Mouse (Mus musculus): ENCODE measurements around the gene Snrnp70.
"Not testable (repeated sequence)": the region's sequence is repeated elsewhere in the genome, so short reads cannot be mapped to it uniquely, and the experiment has no call there.

Snrnp70 gene

DNA sequence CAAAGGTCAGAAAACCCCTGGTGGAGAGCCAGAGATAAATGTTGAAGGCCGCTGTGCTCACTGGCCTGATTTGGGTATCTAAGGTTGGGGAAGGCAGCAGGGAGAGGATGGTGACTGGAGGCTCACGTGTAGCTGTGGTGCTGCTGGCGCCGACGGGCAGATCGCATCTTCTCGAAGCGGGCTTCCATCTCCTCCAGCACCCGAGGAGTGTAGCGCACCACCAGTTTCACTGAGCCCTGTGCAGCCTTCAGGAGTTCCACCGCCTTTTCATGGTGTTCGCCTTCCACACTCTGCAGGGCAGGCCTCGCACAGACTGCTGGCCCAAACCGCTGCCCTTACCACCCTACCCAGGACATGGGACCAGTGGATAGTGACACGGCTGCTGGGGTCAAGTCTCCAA is 27.4 kb downstream of the Snrnp70 start:
- DNase-seq (ENCODE audit: extremely low spot score, low spot score) = no peak

DNA sequence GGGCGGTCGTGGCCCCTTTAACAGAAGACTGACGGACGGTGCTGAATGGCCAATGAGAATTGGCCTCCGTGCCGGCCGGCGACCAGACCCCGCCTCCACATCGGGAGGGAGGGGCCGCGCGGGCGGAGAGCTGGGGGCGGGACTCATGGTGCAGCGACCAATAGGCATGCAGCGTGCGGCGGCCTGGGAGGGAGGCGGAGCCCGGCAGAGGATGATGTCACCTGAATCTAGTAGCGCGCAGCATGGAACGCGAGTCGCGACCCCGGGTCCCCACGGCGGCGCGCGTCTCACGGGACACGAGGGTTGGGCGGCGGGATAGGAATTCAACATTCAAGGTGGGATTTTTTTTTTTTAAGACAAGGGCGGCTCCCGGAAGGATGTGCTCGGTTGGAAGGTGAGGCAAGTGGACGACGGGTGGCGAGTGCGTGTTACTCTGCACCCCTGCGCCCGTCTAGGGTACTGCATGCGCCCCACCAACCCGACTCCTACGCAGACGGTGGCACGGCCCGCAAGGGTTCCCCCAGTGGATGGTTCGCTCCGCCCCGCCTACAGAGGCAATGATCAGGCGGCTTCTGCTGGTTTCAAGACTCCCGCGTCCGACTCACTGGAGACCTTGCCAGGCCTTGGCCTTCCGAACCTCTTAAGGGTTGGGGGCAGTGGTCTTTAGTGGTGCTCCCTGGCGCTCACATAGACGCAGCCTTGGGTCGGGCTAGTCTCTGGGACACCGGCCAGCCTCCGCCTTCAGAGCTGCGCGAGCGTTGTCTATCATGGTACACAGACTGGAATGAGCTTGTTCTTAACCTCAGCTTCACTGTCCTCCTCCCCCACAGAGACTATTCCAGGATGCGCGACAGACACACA is 28.3 kb downstream of the Snrnp70 start:
- peak; percentile 98 for DNase-seq (ENCODE audit: extremely low spot score, low spot score)

DNA sequence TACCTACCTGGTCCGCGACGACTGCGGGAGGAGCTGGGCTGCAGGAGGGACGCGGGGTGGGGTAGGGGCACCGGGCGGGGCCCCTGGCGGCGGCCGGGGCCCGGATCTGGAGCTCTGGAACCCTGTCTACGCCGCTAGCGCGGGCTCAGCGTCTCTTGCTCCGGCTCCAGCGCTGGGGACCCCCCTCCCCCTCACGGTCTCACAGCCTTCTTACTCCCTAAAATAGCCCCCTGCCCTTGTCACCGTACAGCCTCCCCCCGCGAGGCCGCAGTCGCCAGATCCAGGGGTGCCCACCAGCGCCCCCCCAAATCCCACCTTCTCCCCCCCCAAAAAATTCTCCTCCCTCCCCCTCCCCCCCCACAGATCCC is 28.9 kb downstream of the Snrnp70 start, which contains the start of gene Ppfia3:
Ppfia3 (minus strand) TSS at position 368 of the 368 bp plus-strand sequence.
- DNase-seq (ENCODE audit: extremely low spot score, low spot score) = no peak

DNA sequence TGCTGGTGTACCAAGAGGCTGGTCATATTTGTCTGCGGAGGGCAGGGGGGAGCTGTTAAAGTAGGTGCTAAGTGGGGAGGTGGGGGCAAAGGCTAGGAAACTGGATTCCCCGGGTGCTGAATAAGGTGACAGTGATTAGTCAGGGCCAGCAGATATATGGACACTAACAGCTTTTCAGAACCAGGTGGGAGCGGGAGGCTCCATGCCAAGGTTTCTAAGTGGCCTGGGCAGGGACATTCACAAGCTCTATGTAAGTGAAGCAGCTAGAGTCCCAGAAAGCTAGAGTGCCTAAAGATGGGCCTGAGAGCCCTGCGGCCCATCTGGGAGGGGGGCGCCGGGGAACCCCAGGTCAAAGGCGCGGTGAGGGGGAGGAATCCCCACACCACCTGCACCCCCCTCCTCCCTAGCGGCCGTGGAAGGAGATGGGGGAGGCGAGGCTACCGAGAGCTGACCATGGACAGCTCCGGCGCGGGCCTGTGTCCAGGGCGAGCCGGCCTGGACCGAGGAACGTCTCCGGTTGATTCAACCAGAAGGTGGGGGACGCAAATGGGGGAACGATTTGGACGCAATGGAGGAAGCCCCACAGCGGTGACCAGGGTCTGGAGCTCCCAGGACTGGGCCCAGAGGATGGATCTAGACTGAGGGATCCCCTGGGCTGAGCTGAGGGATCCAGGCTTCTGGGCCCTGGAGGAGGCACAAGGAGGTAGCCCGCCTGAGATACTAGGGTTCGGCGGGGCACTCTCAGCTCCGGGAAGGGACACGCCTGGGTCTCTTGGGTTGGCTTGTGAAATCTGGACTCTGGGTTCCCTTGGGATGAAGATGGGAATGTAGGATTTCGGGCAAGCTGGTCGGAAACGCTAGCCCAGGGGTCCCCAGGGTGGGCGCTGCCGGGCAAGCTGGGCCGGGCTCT is 29.5 kb downstream of the Snrnp70 start:
- DNase-seq (ENCODE audit: extremely low spot score, low spot score) = peak; percentile 65

DNA sequence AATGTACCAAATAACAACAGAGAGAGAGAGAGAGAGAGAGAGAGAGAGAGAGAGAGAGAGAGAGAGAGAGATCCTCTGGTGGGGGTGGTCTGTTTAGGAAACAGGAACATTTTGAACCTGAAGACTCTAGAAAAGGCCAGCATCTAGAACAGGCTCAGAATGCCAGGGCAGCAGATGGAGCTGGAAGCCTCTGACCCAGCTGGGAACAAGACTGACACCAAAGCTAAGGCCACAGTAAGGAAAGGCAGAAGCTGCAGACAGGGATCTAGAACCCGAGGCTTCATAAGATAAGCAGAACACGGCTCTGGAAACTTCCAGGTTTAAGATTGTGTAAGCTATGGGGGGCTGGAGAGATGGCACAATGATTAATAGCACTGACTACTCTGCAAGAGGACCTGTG is 31.6 kb downstream of the Snrnp70 start:
- no peak for DNase-seq (ENCODE audit: extremely low spot score, low spot score)

DNA sequence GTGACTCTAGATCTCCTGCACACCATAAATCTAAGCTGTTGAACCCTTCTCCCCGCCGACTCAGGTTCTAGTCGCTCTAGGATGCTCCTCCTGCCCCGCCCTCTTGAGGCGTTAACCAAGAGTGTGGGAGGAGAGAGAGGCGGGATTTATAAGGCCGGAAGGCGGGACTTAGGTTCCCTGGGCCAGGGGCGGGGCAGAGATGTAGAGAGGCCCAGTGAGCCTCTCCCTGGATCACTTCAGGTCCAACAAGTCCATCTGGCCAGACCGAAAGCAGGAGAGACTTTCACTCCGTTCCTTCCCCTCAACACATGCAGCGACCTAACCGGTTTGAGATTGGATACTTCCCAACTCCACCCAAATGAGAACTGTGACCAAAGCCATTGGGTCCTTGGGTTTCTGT is 32.7 kb downstream of the Snrnp70 start:
- DNase-seq (ENCODE audit: extremely low spot score, low spot score) = no peak

DNA sequence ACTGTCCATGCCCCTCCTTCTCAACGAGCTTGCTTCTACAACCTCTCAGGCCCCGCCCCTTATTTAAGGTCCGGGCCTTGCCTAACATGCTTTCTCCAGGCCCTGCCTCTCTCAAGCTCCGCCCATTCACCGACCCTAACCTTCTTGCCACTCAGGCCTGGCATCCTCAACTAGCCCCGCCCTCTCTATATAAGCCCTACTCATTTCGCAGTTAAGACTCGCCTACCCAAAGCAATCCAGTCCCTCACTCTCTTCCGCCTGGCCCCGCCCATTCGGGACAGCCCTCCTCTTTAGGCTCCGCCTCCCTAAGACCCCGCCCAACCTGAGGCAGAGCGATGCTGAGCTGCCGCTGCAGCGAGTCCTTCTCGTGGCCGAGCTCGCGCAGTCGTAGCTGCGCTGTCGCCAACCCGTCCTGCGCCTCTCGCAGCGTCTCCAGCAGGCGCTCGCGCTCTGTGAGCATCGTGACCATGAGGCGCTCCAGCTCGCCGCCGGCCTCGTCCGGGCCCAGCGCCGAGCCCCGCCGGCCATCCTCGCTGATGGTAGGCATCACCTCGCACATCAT is 34.2 kb downstream of the Snrnp70 start:
- peak; percentile 84 for DNase-seq (ENCODE audit: extremely low spot score, low spot score)

DNA sequence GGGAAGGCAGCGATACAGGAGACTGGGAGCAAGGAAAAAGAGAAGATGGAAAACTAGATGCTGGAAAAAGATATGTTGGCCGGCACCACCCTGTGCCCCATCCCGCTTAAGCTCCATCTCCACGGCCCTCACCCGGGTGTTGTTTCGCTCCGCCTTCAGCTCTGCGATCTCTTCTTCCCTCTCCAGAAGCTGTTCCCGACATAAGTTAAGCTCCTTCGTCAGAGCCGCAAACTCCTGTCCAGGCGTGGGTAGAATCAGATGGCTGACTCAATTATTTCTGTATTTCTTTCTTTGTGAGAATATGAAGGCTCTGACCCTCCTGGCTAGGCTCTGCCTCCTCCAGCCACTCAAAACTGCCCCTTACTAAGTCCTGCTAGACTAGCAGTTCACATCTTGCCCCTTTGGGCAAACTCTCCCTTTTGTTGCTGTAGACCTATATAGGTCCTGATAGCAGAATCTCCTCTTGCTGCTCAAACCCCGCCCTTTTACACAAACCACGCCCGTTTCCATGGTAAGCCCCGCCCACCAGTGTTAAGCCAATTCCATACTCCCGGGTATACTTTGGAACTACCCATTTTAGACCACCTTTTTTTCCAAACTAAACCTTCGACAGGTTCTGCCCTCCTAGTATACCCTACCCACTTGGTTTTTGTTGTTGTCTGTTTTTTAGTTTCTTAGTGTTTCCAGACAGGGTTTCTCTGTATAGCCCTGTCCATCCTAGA is 35.0 kb downstream of the Snrnp70 start:
- no peak for DNase-seq (ENCODE audit: extremely low spot score, low spot score)

DNA sequence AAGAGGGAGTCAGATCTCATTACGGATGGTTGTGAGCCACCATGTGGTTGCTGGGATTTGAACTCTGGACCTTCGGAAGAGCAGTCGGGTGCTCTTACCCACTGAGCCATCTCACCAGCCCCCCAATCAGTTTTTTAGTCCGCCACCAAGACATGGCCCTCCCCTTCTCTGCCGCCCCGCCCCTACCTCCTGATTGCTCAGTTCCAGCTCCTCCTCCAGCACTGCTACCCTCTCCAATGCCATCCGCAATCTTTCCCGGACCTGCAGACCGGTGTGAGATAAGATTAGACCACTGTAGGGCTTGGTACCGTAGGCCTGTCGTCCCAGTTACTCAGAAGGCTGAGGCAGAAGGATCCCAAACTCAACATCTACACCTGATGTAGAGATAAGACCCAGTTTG is 36.5 kb downstream of the Snrnp70 start:
- DNase-seq (ENCODE audit: extremely low spot score, low spot score) = not testable (repeated sequence)

DNA sequence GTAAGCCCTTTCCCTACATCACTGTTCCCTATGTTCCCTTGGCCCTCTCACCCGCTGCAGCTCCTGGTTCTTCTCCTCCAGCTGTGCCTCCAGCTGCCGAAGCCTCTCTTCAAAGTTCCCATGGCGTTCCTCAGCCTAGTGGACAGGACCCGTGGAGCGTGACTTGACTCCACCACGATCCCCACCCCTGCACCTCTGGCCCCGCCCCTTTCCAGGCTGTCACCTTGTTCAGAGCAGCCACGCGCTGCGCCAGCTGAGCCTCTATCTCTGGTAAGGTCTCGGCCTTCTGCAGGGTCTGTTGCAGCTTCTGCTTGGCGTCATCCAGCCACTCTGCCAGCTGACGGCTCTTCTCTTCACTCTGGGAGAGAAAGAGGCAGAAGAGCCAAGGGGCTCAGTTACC is 39.5 kb downstream of the Snrnp70 start:
- no peak for DNase-seq (ENCODE audit: extremely low spot score, low spot score)

DNA sequence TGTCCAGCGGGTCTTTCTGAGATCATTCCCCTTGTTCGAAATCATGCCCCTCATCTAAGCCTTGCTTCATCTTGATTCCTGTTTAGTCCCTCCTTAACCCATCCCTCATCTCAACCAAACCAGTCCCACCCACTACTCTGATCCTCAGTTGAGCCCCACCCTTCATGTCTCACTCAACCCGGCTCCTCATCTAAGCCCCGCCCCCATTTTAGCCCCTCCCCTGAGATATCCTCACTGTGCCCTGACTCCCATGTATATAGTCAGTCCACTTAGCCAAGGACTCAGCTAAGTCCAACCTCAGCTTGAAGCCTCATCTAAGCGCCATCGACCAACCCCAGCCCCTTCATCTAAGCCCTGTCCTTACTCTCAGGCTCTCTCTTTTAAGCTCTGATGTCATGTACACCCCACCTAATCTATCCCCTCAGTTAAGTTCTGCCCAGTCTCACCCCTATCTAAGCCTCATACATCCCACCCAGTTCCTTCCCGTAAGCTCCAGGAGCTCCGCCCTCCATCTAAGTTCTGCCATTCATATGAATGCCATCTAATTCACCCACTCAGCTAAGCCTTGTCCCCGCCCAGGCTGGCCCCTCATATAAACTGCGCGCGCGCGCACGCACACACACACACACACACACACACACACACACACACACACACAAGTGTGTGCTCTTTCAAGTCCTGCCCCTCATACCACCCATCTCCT is 40.1 kb downstream of the Snrnp70 start:
- DNase-seq (ENCODE audit: extremely low spot score, low spot score) = no peak

DNA sequence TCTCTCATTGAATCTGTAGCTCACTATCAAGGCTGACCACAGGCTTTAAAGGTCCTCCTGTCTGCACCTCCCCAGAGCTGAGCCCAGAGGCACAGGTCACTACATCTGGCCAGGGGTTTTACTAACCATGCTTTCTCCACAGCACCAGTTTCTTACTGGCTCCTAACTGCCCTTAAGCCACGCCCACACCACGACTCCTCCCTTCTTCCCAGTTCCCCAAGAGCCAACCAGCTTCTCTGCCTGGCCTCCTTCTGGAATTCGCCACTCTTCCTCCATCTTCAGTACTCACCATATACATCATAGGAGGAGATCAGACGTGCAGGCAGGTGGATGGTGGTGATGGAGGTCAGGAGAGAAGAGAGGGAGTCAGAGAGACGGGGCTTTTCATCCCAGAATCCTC is 42.5 kb downstream of the Snrnp70 start:
- no peak for DNase-seq (ENCODE audit: extremely low spot score, low spot score)

DNA sequence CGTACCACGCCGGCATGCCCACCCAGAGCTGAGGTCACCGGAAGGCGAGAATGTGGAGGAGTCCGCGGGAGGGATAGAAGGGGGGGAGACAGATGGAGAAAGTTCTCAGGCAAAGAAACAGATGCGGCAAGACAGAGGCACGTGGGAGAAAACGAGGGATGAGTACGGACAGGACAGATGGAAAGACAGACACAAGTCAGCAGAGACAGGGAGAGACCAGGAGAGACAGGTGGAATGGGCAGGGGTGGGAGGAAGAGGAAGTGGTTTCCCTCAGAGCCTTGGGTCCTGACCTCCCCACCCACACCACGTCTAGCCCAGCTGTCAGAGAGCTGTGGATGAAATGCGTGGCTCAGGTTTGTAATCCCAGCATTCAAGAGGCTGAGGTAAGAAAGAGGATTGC is 48.6 kb downstream of the Snrnp70 start:
- no peak for DNase-seq (ENCODE audit: extremely low spot score, low spot score)

DNA sequence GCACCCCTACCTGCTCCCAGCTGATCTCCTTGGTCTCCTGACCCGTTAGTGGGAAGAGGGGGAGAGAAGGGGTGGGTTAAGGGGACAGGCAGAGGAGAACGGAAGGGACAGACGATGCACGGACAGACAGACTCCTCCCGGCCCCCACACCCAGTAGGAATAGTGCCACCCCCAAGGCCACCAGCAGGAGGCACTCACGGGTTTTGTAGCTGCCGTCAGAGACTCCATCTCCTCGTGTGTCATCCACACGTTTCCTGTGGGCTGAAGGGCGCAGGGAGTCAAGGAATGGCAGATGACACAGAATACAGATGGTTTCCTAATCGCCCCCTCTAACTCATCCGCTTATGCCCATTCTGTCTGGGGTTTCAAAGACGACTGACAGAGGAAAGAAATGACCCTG is 52.0 kb downstream of the Snrnp70 start:
- no peak for DNase-seq (ENCODE audit: extremely low spot score, low spot score)

DNA sequence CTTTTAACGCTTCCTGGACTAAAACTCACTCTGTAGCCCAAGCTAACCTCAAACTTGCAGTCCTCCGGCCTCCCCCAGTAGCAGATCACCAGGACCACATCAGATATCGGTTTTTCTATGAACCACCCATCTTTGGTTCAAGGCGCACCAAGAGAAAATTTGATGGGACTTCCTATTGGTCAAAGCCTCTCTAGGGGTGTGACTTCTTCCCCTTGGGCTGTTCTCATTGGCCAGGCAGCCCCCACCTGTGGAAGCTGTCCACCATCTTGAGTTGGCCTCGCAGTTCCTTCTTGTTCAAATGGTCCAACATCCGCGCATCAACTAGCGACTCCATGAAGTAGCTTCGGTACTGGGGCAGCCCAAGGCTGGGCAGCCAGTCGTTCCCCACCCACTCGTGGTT is 53.5 kb downstream of the Snrnp70 start:
- DNase-seq (ENCODE audit: extremely low spot score, low spot score) = no peak

DNA sequence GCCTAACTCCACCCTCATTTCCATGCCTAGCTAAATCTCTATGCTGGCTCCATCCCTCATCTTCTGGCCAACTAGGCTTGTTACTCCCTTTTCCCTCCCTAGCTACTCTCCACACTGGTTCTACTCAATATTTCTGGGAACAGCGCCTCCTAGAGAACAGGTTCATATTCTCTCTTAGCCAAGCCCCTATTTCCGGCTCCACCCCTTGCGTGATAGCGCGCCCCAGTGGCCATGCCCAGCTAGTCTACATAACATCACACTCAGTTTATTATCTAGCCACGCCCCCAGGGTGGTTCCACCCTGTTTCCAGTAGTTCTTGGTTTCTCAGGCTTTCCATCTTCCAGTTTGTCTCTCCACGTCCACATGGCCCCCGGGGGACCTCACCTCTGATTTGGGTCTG is 54.2 kb downstream of the Snrnp70 start:
- DNase-seq (ENCODE audit: extremely low spot score, low spot score) = peak; percentile 64

DNA sequence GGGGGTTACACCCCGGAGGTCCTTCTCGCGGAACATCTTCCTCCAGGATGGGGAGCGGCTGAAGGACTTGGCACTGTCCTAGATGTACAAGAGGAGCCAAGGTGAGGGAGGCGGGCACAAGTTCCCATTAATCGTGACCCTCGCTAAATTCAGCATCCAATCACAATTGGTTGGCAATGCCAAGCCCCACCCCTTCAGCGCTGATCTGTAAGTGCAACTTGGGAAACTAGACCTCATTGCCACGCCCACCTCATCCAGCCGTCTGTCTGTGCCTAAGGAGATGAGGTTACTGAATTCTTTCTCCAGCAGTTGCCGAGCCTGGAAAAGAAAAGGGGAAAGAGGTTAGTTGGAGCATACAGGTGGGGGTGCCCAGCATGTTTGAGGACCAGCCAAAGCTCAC is 54.9 kb downstream of the Snrnp70 start:
- DNase-seq (ENCODE audit: extremely low spot score, low spot score) = peak; percentile 66

DNA sequence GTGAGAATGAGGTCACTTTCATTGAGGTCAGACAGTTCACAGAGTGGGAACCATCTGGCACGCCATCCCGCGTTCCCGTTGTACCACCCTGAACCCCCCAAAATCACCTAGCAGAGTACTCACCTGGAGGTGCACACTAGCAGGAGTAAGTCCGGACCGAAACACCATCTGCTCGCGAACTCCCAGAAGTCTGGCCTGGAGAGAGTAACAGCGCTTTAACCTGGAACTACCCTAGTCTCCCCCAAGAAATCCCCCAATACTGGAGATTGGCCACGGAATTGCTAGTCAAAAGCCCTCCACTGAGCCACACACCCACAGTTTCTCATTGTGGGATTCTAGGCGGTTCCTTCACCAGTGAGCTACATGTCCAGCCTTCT is 55.5 kb downstream of the Snrnp70 start:
- no peak for DNase-seq (ENCODE audit: extremely low spot score, low spot score)

DNA sequence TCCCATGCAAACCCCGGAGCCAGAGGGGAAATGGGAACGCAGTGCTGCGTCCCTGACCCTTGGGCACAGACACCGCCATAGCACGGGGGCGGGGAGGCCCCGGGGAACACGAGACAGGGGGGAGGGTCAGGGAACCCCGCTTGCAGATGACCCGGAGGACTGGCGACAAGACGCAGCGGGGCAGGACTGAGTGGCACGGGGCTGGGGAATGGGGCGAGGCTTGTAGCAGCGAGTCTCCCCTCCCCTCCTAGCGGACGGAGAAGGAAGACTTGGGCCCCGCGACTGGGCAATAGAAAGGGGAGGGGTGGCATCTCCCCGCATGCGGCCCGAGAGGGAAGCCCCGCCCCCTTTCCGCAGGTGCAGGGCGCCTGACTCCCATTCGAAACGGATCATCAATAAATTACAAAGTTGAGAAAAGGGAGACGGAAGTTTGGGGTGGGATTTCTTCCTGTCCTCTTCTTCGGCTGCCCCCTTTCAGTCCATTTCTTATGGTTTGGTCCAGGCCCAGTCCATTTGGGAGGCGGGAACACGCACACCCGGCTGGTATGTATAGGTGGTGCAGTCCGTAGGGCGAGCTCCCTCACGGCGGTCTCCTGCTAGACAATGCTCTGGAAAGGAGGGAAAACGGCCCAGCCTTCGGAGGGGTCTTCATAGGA is 56.0 kb downstream of the Snrnp70 start:
- peak; percentile 87 for DNase-seq (ENCODE audit: extremely low spot score, low spot score)

DNA sequence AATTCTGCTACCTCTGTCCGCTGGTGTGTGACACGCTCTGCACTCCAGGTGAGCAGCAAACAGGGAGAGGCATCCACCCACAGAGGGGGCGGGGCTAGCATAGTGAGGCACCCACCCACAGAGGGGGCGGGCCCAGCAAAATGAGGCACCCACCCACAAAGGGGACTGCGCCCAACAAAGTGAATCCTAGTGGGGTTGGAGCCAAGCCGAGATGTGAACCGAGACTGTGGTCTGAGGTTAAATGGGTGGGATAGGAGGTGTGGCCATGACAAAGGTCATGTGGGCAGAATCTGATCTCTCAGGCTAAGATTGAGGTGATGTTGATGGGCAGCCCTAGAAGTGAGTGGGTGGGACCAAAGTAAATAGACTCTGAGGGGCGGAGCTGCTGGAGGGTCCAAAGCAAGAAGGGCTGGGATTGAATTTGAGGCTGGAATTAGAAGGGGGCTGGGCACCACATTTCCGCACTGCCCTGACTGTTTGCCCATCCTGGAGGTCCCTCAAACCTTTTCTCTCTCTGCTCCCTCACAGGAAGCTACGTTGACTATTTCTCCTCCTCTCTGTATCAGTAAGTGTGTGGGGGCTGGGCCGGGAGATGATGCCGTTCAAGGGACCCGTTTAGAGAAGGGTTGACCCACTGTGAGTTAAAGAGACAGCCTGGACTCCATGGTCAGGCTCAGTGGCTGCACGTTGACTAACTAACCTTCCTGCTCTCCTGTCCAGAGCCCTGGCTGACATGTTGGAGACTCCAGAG is 57.2 kb downstream of the Snrnp70 start:
- DNase-seq (ENCODE audit: extremely low spot score, low spot score) = peak; percentile 31
